Mouse (Mus musculus) mouse trophoblast stem cell (cell line): ENCODE results near the gene Wfdc15a.
"Not testable (repeated sequence)": the region's sequence is repeated elsewhere in the genome, so short reads cannot be mapped to it uniquely, and the experiment has no call there.

ENCODE experiments used
- in situ Hi-C, 2 experiments: fragments of 300-500 bp; cut with MseI, MboI; formaldehyde crosslinking; loops; 2 replicates in 1 of 2; 3 replicates in 1 of 2; pipeline ENCODE4 v1.15.1; 2025

Gene Wfdc15a

DNA sequence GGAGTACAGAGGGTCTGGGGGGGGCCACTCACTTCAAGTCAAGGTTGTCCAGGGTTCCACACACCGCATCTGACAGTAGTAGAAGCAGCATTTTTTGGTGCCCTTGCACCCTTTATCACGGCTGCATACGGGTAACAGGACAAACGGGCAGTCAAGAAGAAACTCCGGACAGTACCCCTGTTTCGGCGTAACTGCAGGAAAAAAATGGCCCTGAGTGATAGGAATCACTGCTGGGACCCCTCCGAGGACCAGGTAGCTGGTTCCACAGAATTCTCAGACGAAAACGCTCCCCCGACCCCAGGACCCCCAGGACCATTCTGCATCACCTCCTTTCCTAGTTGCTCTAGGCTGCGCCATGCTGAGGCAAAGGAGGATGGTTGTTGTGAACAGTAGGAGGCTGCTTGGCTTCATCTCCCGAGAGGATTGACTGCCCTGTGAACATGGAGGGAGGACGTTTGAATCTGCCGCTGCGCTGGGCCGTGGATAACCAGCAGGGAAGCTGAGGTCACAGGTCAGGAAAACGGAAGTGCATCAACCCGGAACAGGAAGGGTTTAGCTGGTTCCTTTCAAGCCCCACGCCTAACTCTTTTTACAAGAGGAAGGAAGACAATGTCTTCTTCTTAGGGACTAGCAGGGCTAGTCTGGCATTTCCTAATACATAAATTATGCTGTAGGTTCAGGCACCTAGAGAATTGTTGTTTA is at the start of gene Wfdc15a:
Gene Wfdc15a, minus strand, starts transcription at position 505 of the 702 bp plus-strand sequence.
- in situ Hi-C loops: no loop called here

- in situ Hi-C loops: no loop called here
Measured at GRCm38 (mm10) chr2:164238366-164238765, 38.4 kb upstream of the Wfdc15a start, which contains the start of gene Svs2. Gene Svs2 (minus strand): TSS chr2:164238466.

GRCm38 (mm10) chr2:164232671-164233070 is 32.7 kb upstream of the Wfdc15a start:
- in situ Hi-C loops: no loop called here

DNA sequence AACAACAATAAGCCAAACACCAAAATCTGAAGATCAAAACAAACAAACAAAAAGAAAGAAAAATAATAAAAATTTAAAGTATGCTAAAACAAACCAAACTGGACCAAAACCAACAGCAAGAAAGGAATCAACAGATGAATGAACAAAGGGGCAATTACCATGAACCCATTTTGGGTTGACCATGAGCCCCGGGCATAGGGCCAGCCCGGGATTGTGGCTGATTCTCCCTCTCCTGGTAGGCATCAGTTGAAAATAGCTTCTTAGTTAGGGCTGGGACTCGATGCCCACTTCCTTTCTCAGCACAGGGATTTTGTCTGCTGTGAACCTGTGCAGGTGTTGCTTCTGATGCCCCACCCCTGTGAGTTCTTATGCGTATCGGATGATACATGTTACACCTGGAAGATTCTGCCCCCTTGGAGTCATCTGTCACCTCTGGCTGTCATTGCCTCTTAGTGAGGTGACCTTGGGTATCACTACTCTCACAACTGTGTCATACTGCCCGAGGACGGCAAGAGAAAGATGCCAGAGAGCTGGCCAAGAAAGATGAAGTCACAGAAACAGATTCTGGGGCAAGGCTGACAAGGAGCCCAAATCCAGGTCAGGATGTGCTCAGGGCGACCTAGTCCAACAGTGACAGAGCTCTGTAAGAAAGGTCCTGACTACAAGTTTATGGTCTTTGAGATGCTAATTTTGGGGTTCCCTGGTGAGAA is 28.6 kb upstream of the Wfdc15a start:
- in situ Hi-C loops: no loop called here

GRCm38 (mm10) chr2:164221522-164221921 is 21.6 kb upstream of the Wfdc15a start, which contains the start of gene Wfdc15b:
Gene Wfdc15b (minus strand): TSS chr2:164221660.
- in situ Hi-C loops: no loop called here

GRCm38 (mm10) chr2:164219295-164219694 is 19.4 kb upstream of the Wfdc15a start:
- in situ Hi-C loops: no loop called here

DNA sequence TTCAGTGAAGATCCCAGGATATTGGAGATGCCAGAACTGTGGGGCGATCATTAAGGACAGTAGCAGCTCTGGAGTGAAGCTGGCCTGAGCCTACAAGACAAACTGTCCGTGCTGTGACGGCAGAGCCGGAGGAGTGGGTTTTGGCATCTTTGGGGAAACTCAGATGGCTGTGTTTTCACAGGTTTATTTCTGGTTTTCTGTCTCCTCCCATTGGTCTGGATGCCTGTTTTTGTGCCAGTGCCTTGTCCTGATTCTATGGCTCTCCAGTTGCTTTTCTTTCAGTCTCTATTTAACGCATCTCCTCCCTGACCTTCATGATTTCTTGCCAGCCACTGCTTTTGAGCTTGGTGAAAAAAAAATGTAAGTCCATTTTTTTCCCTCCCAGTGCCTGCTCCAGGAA is 12.8 kb upstream of the Wfdc15a start:
- in situ Hi-C loops: no loop called here

GRCm38 (mm10) chr2:164210892-164211291 is 11.0 kb upstream of the Wfdc15a start:
- in situ Hi-C loops: no loop called here

GRCm38 (mm10) chr2:164206676-164207075 is 6.7 kb upstream of the Wfdc15a start:
- in situ Hi-C loops: no loop called here

- in situ Hi-C loops: not testable (repeated sequence)
Measured at GRCm38 (mm10) chr2:164206011-164206410, 6.1 kb upstream of the Wfdc15a start.

GRCm38 (mm10) chr2:164196700-164196990 is 3.3 kb downstream of the Wfdc15a start:
- in situ Hi-C loops: no loop called here

GRCm38 (mm10) chr2:164195971-164196699 is 3.8 kb downstream of the Wfdc15a start:
- in situ Hi-C loops: no loop called here

- in situ Hi-C loops: no loop called here
Measured at GRCm38 (mm10) chr2:164194959-164195630, 4.8 kb downstream of the Wfdc15a start.

DNA sequence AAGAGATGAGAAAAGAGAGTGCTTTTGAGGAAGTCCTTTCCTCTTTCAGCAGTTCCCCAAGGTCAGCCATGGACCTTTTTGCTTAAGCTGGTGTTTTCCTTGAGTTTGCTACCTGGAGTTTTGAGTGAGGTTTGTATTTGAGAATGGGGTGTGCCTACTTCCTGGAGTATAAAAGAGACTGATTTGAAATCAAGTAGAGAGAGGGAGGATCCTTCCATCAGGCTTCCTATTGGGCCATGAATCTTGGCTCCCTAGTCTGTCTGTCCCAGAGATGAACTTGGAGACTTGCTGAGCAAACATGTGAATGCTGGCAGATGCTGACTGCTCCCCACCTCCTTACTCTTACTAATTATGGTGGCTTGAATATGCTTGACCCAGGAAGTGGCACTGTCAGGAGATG is 7.7 kb downstream of the Wfdc15a start:
- in situ Hi-C loops: no loop called here

- in situ Hi-C loops: no loop called here
Measured at GRCm38 (mm10) chr2:164190576-164190975, 9.4 kb downstream of the Wfdc15a start, which contains the start of gene Wfdc12. Gene Wfdc12 (minus strand): TSS chr2:164190608.

GRCm38 (mm10) chr2:164188722-164189121 is 11.2 kb downstream of the Wfdc15a start:
- in situ Hi-C loops: no loop called here

DNA sequence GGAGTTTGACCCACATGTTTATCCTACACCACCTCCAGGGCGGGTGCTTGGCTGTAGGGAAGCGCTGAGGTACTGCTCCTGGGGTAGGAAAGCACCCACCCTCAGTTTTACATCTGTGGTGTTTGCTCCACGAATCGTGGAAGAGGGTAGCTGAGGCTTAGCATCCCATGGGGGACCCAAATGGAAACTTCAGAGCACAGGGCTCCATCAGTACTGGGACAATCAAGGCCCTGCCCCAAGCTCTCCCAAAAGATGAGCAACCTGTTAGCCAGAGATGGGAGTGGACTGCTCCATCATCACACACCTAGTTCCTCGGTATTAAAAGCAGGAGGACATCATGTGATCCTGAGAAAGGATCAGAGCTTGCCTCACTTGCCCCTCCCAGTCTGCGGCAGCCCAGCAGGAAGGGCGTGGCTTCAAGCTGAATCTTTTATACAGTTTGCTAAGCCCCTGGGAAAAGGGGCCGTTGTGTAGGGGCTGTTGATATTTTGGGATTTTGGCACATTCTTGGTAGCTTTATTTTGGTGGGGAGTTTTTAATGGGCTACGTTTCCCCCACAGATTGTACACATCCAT is 15.7 kb downstream of the Wfdc15a start:
- in situ Hi-C loops: no loop called here

DNA sequence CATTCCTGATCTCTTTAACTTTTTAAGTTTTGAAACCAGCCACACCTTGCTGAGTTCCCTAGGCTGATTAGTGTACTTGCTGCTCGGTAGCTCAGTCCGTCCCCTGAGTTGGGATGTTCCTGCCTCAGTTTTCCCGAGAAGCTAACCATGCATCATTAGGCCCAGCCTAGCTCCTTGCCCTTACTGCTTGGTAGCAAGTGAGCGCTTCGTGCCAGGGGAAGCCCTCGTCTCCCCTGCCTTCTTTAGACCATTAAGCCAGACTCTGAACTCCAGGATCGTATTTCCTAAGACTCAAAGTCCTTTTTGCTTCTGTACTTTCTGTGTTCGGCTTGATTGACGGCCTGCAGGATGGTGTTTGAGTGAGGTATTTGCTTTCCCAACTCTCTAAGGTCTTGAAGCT is 16.6 kb downstream of the Wfdc15a start:
- in situ Hi-C loops: no loop called here

- in situ Hi-C loops: no loop called here
Measured at GRCm38 (mm10) chr2:164182692-164183255, 17.2 kb downstream of the Wfdc15a start, which contains the start of gene Wfdc5. Gene Wfdc5 (minus strand): TSS chr2:164182742.

- in situ Hi-C loops: no loop called here
Measured at GRCm38 (mm10) chr2:164180770-164181169, 19.2 kb downstream of the Wfdc15a start.

DNA sequence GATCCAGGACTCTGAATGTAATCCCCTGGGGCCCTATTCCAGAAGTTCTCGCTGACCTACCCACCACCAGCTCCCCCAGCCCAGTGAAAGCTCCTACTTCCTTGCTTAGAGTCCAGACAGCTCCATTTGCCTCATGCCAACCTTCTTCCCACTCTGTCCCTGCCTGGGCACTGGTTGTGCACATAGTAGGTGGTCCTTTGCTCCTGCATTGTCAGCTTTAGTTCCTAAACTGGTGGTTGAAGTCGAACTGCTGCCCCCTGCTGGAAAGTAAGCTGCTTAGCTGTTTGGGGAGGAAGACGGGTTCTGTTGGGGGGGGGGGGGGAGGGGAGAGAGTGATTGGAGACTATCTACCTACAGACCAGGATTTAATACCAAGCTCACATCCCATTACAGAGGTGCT is 19.8 kb downstream of the Wfdc15a start:
- in situ Hi-C loops: no loop called here
